In genomic region chr15:3581861-3582806, GRCm38 (mm10) we compare ENCODE assay signal across 8 mouse cellular contexts. TPM values are rescaled to one million over a fixed set of nuclear protein-coding genes. Genes with fewer than 3 reads are reported as not detected.
A peak's percentile ranks its signal among the peaks of the same experiment; 100 is the strongest.
DNase-seq lines count a peak whose midpoint lies in the region; ATAC-seq and TF ChIP-seq lines count a peak whose summit lies in the region.

No protein-coding gene starts in this region.

- TF ChIP-seq CTCF in C2C12 (IDR thresholded peaks at IDR 0.05; ENCODE audit: control insufficient read depth, insufficient read depth, insufficient read length), result no peak
- no peak for TF ChIP-seq CTCF in liver, embryonic 14.5 days (IDR thresholded peaks at IDR 0.05; ENCODE audit: low read depth)

- no peak for TF ChIP-seq EP300 in liver, embryonic 14.5 days (IDR thresholded peaks at IDR 0.05; ENCODE audit: low read depth)

- no peaks in the 10 kb centered on the region for H3K36me3 ChIP-seq in C2C12 (ENCODE audit: control insufficient read depth, insufficient read depth)
- H3K36me3 ChIP-seq in forebrain, embryonic 16.5 days (ENCODE audit: control insufficient read depth, insufficient read depth), result no peaks in the 10 kb centered on the region
- no peaks in the 10 kb centered on the region for H3K36me3 ChIP-seq in liver, embryonic 14.5 days (replicated peaks; ENCODE audit: control insufficient read depth, insufficient read depth, low read depth)
- no peaks in the 10 kb centered on the region for H3K36me3 ChIP-seq in neural tube, embryonic 12.5 days

- intact Hi-C loops in heart, postnatal 10 days (cut with DNase I), result loop anchor here (2.0 to 10.0 kb wide), 4 partner anchors 73 to 377 kb away; no protein-coding TSS in a partner anchor

- H3K4me2 ChIP-seq in forebrain, embryonic 16.5 days (ENCODE audit: low read length), result peak overlapping the region; percentile 71
- peak overlapping the region; percentile 50 for H3K4me2 ChIP-seq in liver, embryonic 14.5 days (ENCODE audit: low read depth)
- peak overlapping the region; percentile 70 for H3K4me2 ChIP-seq in neural tube, embryonic 12.5 days (replicated peaks)

- no peaks in the 10 kb centered on the region for H3K9me3 ChIP-seq in forebrain, embryonic 16.5 days (ENCODE audit: control insufficient read depth, low read length)
- H3K9me3 ChIP-seq in liver, embryonic 14.5 days (ENCODE audit: control insufficient read depth, low read length), result no peaks in the 10 kb centered on the region
- no peaks in the 10 kb centered on the region for H3K9me3 ChIP-seq in neural tube, embryonic 12.5 days

- H3K4me1 ChIP-seq in brown adipose tissue, adult 24 weeks (ENCODE audit: control insufficient read depth, insufficient read depth, insufficient read length, low read length), result no peaks in the 10 kb centered on the region; the same call in 1 of the 2 replicates
- peaks cover 12% of the 10 kb centered on the region for H3K4me1 ChIP-seq in forebrain, embryonic 16.5 days (replicated peaks; ENCODE audit: control insufficient read depth, insufficient read depth, low read length)
- H3K4me1 ChIP-seq in liver, embryonic 14.5 days (replicated peaks; ENCODE audit: control insufficient read depth in 2 of 2, insufficient read depth in 2 of 2, low read length in 1 of 2), result peaks cover 0 to 6% of the 10 kb centered on the region in 2 experiments; a peak in 1 of 4 replicates
- H3K4me1 ChIP-seq in neural tube, embryonic 12.5 days, result peaks cover 8% of the 10 kb centered on the region; the same call in 1 of the 2 replicates

- peak overlapping the region; percentile 65 for H3ac ChIP-seq in C2C12 (ENCODE audit: control insufficient read depth, insufficient read length, low read depth)

- H3K4me3 ChIP-seq in C2C12 (ENCODE audit: insufficient read depth, poor library complexity, severe bottlenecking), result peak overlapping the region; percentile 57
- H3K4me3 ChIP-seq in brown adipose tissue, adult 24 weeks (ENCODE audit: insufficient read depth, low read depth, low read length), result peak overlapping the region; percentile 92
- H3K4me3 ChIP-seq in forebrain, embryonic 16.5 days (replicated peaks; ENCODE audit: low read length), result peak overlapping the region; percentile 68
- peak overlapping the region; percentile 51 to 62 for H3K4me3 ChIP-seq in liver, embryonic 14.5 days (ENCODE audit: insufficient read depth in 1 of 2, low read depth in 2 of 2, low read length in 2 of 2)
- peak overlapping the region; percentile 52 for H3K4me3 ChIP-seq in neural tube, embryonic 12.5 days

- H3K79me3 ChIP-seq in C2C12 (ENCODE audit: low read depth), result no peaks in the 10 kb centered on the region

- H3K27me3 ChIP-seq in C2C12 (ENCODE audit: control insufficient read depth, insufficient read depth, insufficient read length), result no peaks in the 10 kb centered on the region
- peaks cover 8% of the 10 kb centered on the region for H3K27me3 ChIP-seq in forebrain, embryonic 16.5 days (replicated peaks; ENCODE audit: control insufficient read depth, insufficient read depth, low read length)
- no peaks in the 10 kb centered on the region for H3K27me3 ChIP-seq in liver, embryonic 14.5 days (ENCODE audit: control insufficient read depth, insufficient read depth, low read length)
- no peaks in the 10 kb centered on the region for H3K27me3 ChIP-seq in neural tube, embryonic 12.5 days (replicated peaks)

- peak overlapping the region; percentile 81 for H3K27ac ChIP-seq in brown adipose tissue, adult 24 weeks (replicated peaks; ENCODE audit: low read depth, low read length)
- H3K27ac ChIP-seq in forebrain, embryonic 16.5 days (ENCODE audit: low read length), result no peak overlapping the region
- no peak overlapping the region for H3K27ac ChIP-seq in liver, embryonic 14.5 days
- H3K27ac ChIP-seq in neural tube, embryonic 12.5 days, result no peak overlapping the region

- DNase-seq in heart, postnatal 10 days, result peak; percentile 72 to 75
- peak; percentile 75 to 81 for DNase-seq in kidney, postnatal 36 days
- DNase-seq in liver, embryonic 14.5 days (ENCODE audit: low read depth in 3 of 3, low spot score in 3 of 3), result no peak
- peak; percentile 16 for DNase-seq in urinary bladder, postnatal 25 days (ENCODE audit: low spot score)

- ATAC-seq in forebrain, embryonic 16.5 days, result peak; percentile 34
- ATAC-seq in liver, embryonic 14.5 days (ENCODE audit: insufficient read depth), result peak; percentile 24; the same call in 1 of the 2 replicates
- peak; percentile 73 for ATAC-seq in neural tube, embryonic 12.5 days (ENCODE audit: low FRiP score, low read depth)

- H3K9ac ChIP-seq in forebrain, embryonic 16.5 days (replicated peaks; ENCODE audit: low read depth, low read length), result 0 out of 2 replicates have a peak overlapping the region, but pooled peaks have one; percentile 6
- H3K9ac ChIP-seq in liver, embryonic 14.5 days (replicated peaks), result no peak overlapping the region; the same call in 1 of the 2 replicates
- H3K9ac ChIP-seq in neural tube, embryonic 12.5 days, result peak overlapping the region; percentile 52

- H3K79me2 ChIP-seq in C2C12 (ENCODE audit: control insufficient read depth, insufficient read depth), result peaks cover 13% of the 10 kb centered on the region

- 8% methylated on average over 34 of the region's 34 CpGs for whole genome bisulfite sequencing in forebrain, embryonic 16.5 days
- 5% methylated on average over 34 of the region's 34 CpGs for WGBS in liver, embryonic 14.5 days (ENCODE audit: insufficient replicate concordance)
- 7% methylated on average over 34 of the region's 34 CpGs for WGBS in neural tube, embryonic 12.5 days

TF ChIP-seq in C2C12, 6 proteins besides CTCF, POLR2A, EP300 and RAD21:
- no peak for TF ChIP-seq FOSL1 (IDR thresholded peaks at IDR 0.05; ENCODE audit: insufficient read depth, low read length, poor library complexity, severe bottlenecking)
- peak; percentile 3 for TF ChIP-seq MAX (IDR thresholded peaks at IDR 0.05)
TF ChIP-seq in C2C12: peak in this region for 1.

RNA-seq across cellular contexts. Expression of gene Ghr, which starts 1.2 kb away (rescaled TPM):
- polyA plus RNA-seq in C2C12 (2012; fragmentation: generic; extraction: Trizol), result 10.6 TPM
- 215 and 251 TPM in 2 replicates for polyA plus RNA-seq in brown adipose tissue, adult 24 weeks (2012; ENCODE audit: insufficient read depth, insufficient read length, missing spikeins)
- polyA plus RNA-seq in forebrain, embryonic 16.5 days (2015; fragmentation: Nextera tagmentation; extraction: Ambion mirVana), result 5.9 and 7.2 TPM in 2 replicates
- total RNA-seq in heart, postnatal 10 days (2021), result 100 to 1,000 TPM; 111 to 126 TPM
- 4.6 and 6.9 TPM in 2 replicates for polyA plus RNA-seq in liver, embryonic 14.5 days (2012; rRNA removed)
- polyA plus RNA-seq in liver, embryonic 14.5 days (2014; fragmentation: Nextera tagmentation; extraction: Ambion mirVana), result 16.4 and 18.3 TPM in 2 replicates
- polyA plus RNA-seq in neural tube, embryonic 12.5 days (2016; fragmentation: Nextera tagmentation; extraction: Ambion mirVana), result 18.9 and 19.3 TPM in 2 replicates

Comparison
In these comparisons a context has a peak if more than half of its experiments do, and no peak if none do; other contexts are left out.
1. DNase-seq: peak in heart, postnatal 10 days (2 of 2), kidney, postnatal 36 days (2 of 2) and urinary bladder, postnatal 25 days (single experiment); none in liver, embryonic 14.5 days (0 of 3).
2. RNA of gene Ghr, which starts 1.2 kb away (polyA plus RNA-seq): 215 to 251 TPM in brown adipose tissue, adult 24 weeks; 18.9 to 19.3 TPM in neural tube, embryonic 12.5 days, 4.6 to 18.3 TPM in liver, embryonic 14.5 days, 10.6 TPM in C2C12 (single experiment) and 5.9 to 7.2 TPM in forebrain, embryonic 16.5 days; every median in the first group is over 10 times any median in the second.
3. Peak in every context shown above with its lines, with median percentiles within 50 percentile points of each other: H3K4me3 ChIP-seq, ATAC-seq and H3K4me2 ChIP-seq.